Mouse (Mus musculus) cerebellum, adult 9-10 months (tissue): ENCODE results near the gene Hist1h3c.
A peak's percentile ranks its signal among the peaks of the same experiment; 100 is the strongest.
"Not testable (repeated sequence)": the region's sequence is repeated elsewhere in the genome, so short reads cannot be mapped to it uniquely, and the experiment has no call there.

Experiments used
- DNase-seq: peaks from one replicate; pipeline ENCODE4 v3.0.0; 2022

The Hist1h3c gene

GRCm38 (mm10) chr13:23745381-23746161, at the start of gene Hist1h3c:
TSS of gene Hist1h3c (minus strand) at chr13:23745602.
- peak; percentile 86 for DNase-seq

- peak; percentile 38 for DNase-seq
Measured at GRCm38 (mm10) chr13:23792520-23792919, 47.1 kb upstream of the Hist1h3c start.

GRCm38 (mm10) chr13:23779025-23779424, 33.6 kb upstream of the Hist1h3c start:
- DNase-seq = no peak

GRCm38 (mm10) chr13:23778339-23778738, 32.9 kb upstream of the Hist1h3c start:
- DNase-seq = no peak

- peak; percentile 5 for DNase-seq
Measured at GRCm38 (mm10) chr13:23772561-23773313, 27.3 kb upstream of the Hist1h3c start.

- not testable (repeated sequence) for DNase-seq
Measured at GRCm38 (mm10) chr13:23769613-23770012, 24.2 kb upstream of the Hist1h3c start, which contains the start of gene Trim38. TSS of gene Trim38 (plus strand) at chr13:23769913.

GRCm38 (mm10) chr13:23768834-23769397, 23.5 kb upstream of the Hist1h3c start:
- no peak for DNase-seq

GRCm38 (mm10) chr13:23766772-23767171, 21.4 kb upstream of the Hist1h3c start:
- DNase-seq = no peak

GRCm38 (mm10) chr13:23765172-23765513, 19.7 kb upstream of the Hist1h3c start:
- no peak for DNase-seq

- peak; percentile 19 for DNase-seq
Measured at GRCm38 (mm10) chr13:23764324-23765171, 19.1 kb upstream of the Hist1h3c start.

- peak; percentile 85 for DNase-seq
Measured at GRCm38 (mm10) chr13:23763586-23764323, 18.4 kb upstream of the Hist1h3c start, which contains the start of gene Hist1h1a. TSS of gene Hist1h1a (plus strand) at chr13:23763666.

GRCm38 (mm10) chr13:23763242-23763585, 17.8 kb upstream of the Hist1h3c start:
- DNase-seq = no peak

GRCm38 (mm10) chr13:23761871-23762821, 16.7 kb upstream of the Hist1h3c start, which contains the start of gene Hist1h3a:
TSS of gene Hist1h3a (minus strand) at chr13:23762386.
- DNase-seq = peak; percentile 94

GRCm38 (mm10) chr13:23760972-23761864, 15.8 kb upstream of the Hist1h3c start, which contains the start of gene Hist1h4a:
TSS of gene Hist1h4a (minus strand) at chr13:23761230.
- peak; percentile 99 for DNase-seq

- peak; percentile 64 for DNase-seq
Measured at GRCm38 (mm10) chr13:23760240-23760971, 15.0 kb upstream of the Hist1h3c start.

GRCm38 (mm10) chr13:23759916-23760239, 14.5 kb upstream of the Hist1h3c start:
- DNase-seq = no peak

- DNase-seq = peak; percentile 47
Measured at GRCm38 (mm10) chr13:23759251-23759771, 13.9 kb upstream of the Hist1h3c start.

GRCm38 (mm10) chr13:23757921-23758320, 12.5 kb upstream of the Hist1h3c start:
- DNase-seq = no peak
